Mouse (Mus musculus) midbrain, embryonic 15.5 days (tissue): ENCODE results near the gene Wnt10a. TPM values are rescaled to one million over a fixed set of nuclear protein-coding genes. Genes with fewer than 3 reads are reported as not detected.

Source experiments
- ATAC-seq: fragments of 200-750 bp; cut with Nextera tagmentation; replicated peaks from 2 replicates; pipeline ENCODE4 v1.8.0; 2017; ENCODE audit warnings: moderate TSS enrichment
- H3K27ac ChIP-seq: fragments of 300-500 bp; sonication (generic); 2 replicates; pipeline ENCODE4 v1.5.1; 2015; ENCODE audit warnings: mild to moderate bottlenecking, inconsistent platforms
- H3K27me3 ChIP-seq: fragments of 300-500 bp; sonication (generic); replicated peaks from 2 replicates; pipeline ENCODE4 v1.6.1; 2015; ENCODE audit warnings: inconsistent platforms
- H3K36me3 ChIP-seq: fragments of 300-500 bp; sonication (generic); replicated peaks from 2 replicates; pipeline ENCODE4 v1.6.1; 2015; ENCODE audit warnings: inconsistent platforms
- H3K4me1 ChIP-seq: fragments of 300-500 bp; sonication (generic); 2 replicates; pipeline ENCODE4 v1.6.1; 2015; ENCODE audit warnings: inconsistent platforms
- H3K4me2 ChIP-seq: fragments of 300-500 bp; sonication (generic); 2 replicates; pipeline ENCODE4 v1.6.1; 2015; ENCODE audit warnings: inconsistent platforms, mild to moderate bottlenecking, moderate library complexity
- H3K4me3 ChIP-seq: fragments of 300-500 bp; sonication (generic); 2 replicates; pipeline ENCODE4 v1.5.1; 2015; ENCODE audit warnings: mild to moderate bottlenecking, inconsistent platforms
- H3K9ac ChIP-seq: fragments of 300-500 bp; sonication (generic); 2 replicates; pipeline ENCODE4 v1.6.1; 2015; ENCODE audit warnings: mild to moderate bottlenecking, inconsistent platforms
- H3K9me3 ChIP-seq: fragments of 300-500 bp; sonication (generic); 2 replicates; pipeline ENCODE4 v1.6.1; 2016; ENCODE audit warnings: inconsistent platforms
- WGBS: fragments of 180-500 bp; shearing (Covaris S2); methylation state at CpG from one replicate; pipeline ENCODE4 v1.1.7; 2015; ENCODE audit warnings: mixed read lengths; 5-methylcytosine and 5-hydroxymethylcytosine counted together
- polyA plus RNA-seq: library from polyadenylated mRNA; unstranded; fragments of >200 nt; fragmentation: Nextera tagmentation; extraction: Ambion mirVana; gene quantifications from 2 replicates; pipeline ENCODE4 v1.2.1, GENCODE M21; 2015

The Wnt10a gene
- polyA plus RNA-seq, 1 experiment from 2014 or later: 0.34 TPM

GRCm38 (mm10) chr1:74788603-74789176 is 2.6 kb upstream of the Wnt10a start:
- Histone ChIP-seq H3K4me2 (no peak overlapping the region), H3K27ac (no peak overlapping the region), H3K27me3 (peaks cover 91% of the 10 kb centered on the region), H3K9me3 (no peaks in the 10 kb centered on the region), H3K4me3 (no peak overlapping the region), H3K36me3 (no peaks in the 10 kb centered on the region), H3K9ac (no peak overlapping the region), H3K4me1 (peaks cover 25% of the 10 kb centered on the region)
- no peak for ATAC-seq
- 13% methylated on average over 6 of the region's 6 CpGs for WGBS

GRCm38 (mm10) chr1:74790095-74790494 is 1.2 kb upstream of the Wnt10a start:
- peaks cover 88% of the 10 kb centered on the region for H3K27me3 ChIP-seq
- H3K9ac ChIP-seq: no peak overlapping the region
- ATAC-seq: no peak
- peaks cover 29% of the 10 kb centered on the region for H3K4me1 ChIP-seq
- no peak overlapping the region for H3K4me3 ChIP-seq
- no peaks in the 10 kb centered on the region for H3K36me3 ChIP-seq
- no peak overlapping the region for H3K4me2 ChIP-seq
- no peaks in the 10 kb centered on the region for H3K9me3 ChIP-seq
- H3K27ac ChIP-seq: no peak overlapping the region
- 10% methylated on average over 3 of the region's 3 CpGs for WGBS

GRCm38 (mm10) chr1:74792831-74793660 is 1.7 kb downstream of the Wnt10a start:
- Histone ChIP-seq H3K4me3 (no peak overlapping the region), H3K4me2 (no peak overlapping the region), H3K27me3 (peaks cover 73% of the 10 kb centered on the region), H3K27ac (no peak overlapping the region), H3K36me3 (no peaks in the 10 kb centered on the region), H3K9me3 (no peaks in the 10 kb centered on the region), H3K9ac (no peak overlapping the region), H3K4me1 (peaks cover 40% of the 10 kb centered on the region)
- ATAC-seq: no peak
- 12% methylated on average over 19 of the region's 19 CpGs for WGBS

- no peak overlapping the region for H3K27ac ChIP-seq
- ATAC-seq: peak; percentile 35; the same call in 1 of the 2 replicates
- no peaks in the 10 kb centered on the region for H3K9me3 ChIP-seq
- H3K36me3 ChIP-seq: no peaks in the 10 kb centered on the region
- H3K4me2 ChIP-seq: peak overlapping the region; percentile 53
- 1% methylated on average over 36 of the region's 38 CpGs for WGBS
- H3K4me1 ChIP-seq: peaks cover 40% of the 10 kb centered on the region
- peaks cover 62% of the 10 kb centered on the region for H3K27me3 ChIP-seq
- H3K9ac ChIP-seq: peak overlapping the region; percentile 31
- H3K4me3 ChIP-seq: peak overlapping the region; percentile 26
These were observed 3.3 kb downstream of the Wnt10a start for GRCm38 (mm10) chr1:74794487-74795144.

GRCm38 (mm10) chr1:74795145-74795529 is 3.8 kb downstream of the Wnt10a start:
- H3K27ac ChIP-seq: no peak overlapping the region
- no peaks in the 10 kb centered on the region for H3K36me3 ChIP-seq
- H3K4me3 ChIP-seq: peak overlapping the region; percentile 26; the same call in 1 of the 2 replicates
- peaks cover 40% of the 10 kb centered on the region for H3K4me1 ChIP-seq
- peak overlapping the region; percentile 53; the same call in 1 of the 2 replicates for H3K4me2 ChIP-seq
- no peak for ATAC-seq
- H3K9ac ChIP-seq: no peak overlapping the region
- WGBS: 2% methylated on average over 8 of the region's 11 CpGs
- H3K9me3 ChIP-seq: no peaks in the 10 kb centered on the region
- H3K27me3 ChIP-seq: peaks cover 63% of the 10 kb centered on the region

- no peak overlapping the region for H3K27ac ChIP-seq
- H3K9ac ChIP-seq: no peak overlapping the region
- H3K27me3 ChIP-seq: peaks cover 57% of the 10 kb centered on the region
- H3K9me3 ChIP-seq: no peaks in the 10 kb centered on the region
- 6% methylated on average over 5 of the region's 5 CpGs for WGBS
- H3K4me2 ChIP-seq: no peak overlapping the region
- H3K36me3 ChIP-seq: no peaks in the 10 kb centered on the region
- no peak overlapping the region for H3K4me3 ChIP-seq
- peak; percentile 49 for ATAC-seq
- peaks cover 35% of the 10 kb centered on the region for H3K4me1 ChIP-seq
These were observed 6.1 kb downstream of the Wnt10a start for GRCm38 (mm10) chr1:74797459-74797858.

DNA sequence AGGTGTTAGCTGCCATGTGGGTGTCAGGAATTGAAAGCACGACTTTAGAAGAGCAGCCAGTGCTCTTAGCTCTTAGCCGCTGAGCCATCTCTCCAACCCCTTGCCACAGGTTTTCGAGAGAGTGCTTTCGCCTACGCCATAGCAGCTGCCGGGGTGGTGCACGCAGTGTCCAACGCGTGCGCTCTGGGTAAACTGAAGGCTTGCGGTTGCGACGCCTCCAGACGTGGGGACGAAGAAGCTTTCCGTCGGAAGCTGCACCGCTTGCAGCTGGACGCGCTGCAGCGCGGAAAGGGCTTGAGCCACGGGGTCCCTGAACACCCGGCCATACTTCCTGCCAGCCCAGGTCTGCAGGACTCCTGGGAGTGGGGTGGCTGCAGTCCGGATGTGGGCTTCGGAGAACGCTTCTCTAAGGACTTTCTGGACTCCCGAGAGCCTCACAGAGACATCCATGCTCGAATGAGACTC is 9.1 kb downstream of the Wnt10a start:
- H3K9me3 ChIP-seq: no peaks in the 10 kb centered on the region

DNA sequence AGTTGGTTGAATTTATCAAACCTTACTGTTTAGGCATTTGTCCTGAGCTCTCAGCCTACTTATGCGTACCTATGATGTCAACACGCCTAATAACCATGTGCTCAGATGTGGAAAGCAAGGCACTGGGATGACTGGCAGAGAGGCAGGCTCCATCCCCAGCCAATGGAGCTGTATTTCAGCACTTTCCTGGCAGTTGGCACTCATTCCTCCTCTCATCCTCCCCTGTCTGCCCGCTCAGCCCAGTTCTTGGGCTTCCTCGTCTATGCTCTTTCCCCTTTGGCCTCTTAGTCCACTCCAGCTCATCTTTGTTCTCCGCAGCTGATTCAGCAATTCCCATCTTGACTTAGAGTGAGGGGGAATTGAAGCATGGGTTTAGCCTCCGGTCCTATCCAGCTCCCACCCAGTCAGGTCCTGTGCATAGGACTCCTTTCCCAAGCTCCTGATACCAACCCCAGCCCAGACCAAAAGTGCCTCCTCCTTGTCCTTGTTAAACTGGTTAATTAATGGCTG is 10.4 kb downstream of the Wnt10a start:
- H3K9me3 ChIP-seq: no peaks in the 10 kb centered on the region
- WGBS: 16% methylated on average over 6 of the region's 6 CpGs

More for the DNA sequence above, 9.1 kb downstream of the Wnt10a start:
- WGBS: under 1% methylated on average over 29 of the region's 29 CpGs
- H3K4me1 ChIP-seq: peaks cover 34% of the 10 kb centered on the region
- no peak for ATAC-seq
- H3K27ac ChIP-seq: no peak overlapping the region
- H3K27me3 ChIP-seq: peaks cover 63% of the 10 kb centered on the region
- H3K36me3 ChIP-seq: no peaks in the 10 kb centered on the region
- no peak overlapping the region for H3K9ac ChIP-seq
- H3K4me3 ChIP-seq: 0 out of 2 replicates have a peak overlapping the region, but pooled peaks have one; percentile 18
- H3K4me2 ChIP-seq: peak overlapping the region; percentile 34

DNA sequence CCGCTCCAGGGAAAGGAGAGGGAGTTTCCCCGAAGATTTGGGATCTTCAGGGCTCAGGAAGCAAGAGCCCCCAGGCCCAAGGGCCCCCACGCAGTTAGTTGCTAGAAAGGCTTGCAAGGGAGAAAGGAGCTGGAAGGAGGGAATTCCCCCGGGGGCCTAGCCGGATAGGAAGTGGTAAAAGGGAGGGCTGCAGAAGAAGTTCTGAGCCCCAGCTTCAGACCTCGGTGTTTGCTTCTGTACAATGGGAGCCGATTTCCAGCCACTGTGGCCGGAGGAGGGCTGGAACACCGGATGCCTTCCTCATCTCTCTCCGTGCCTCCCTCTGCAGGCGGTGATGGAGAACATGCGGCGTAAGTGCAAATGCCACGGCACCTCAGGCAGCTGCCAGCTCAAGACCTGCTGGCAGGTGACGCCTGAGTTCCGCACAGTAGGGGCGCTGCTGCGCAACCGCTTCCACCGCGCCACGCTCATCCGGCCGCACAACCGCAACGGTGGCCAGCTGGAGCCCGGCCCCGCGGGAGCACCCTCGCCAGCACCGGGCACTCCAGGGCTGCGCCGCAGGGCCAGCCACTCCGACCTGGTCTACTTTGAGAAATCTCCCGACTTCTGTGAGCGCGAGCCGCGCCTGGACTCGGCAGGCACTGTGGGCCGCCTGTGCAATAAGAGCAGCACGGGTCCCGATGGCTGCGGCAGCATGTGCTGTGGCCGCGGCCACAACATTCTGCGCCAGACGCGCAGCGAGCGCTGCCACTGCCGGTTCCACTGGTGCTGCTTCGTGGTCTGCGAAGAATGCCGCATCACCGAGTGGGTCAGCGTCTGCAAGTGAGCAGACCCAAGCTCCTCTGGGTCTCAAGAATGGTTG is 11.7 kb downstream of the Wnt10a start:
- WGBS: 1% methylated on average over 57 of the region's 57 CpGs
- peak overlapping the region; percentile 63; the same call in 1 of the 2 replicates for H3K27ac ChIP-seq
- H3K27me3 ChIP-seq: peaks cover 63% of the 10 kb centered on the region
- ATAC-seq: peak; percentile 55
- no peaks in the 10 kb centered on the region for H3K36me3 ChIP-seq
- H3K4me2 ChIP-seq: peak overlapping the region; percentile 98
- H3K4me3 ChIP-seq: peak overlapping the region; percentile 56
- peak overlapping the region; percentile 62 for H3K9ac ChIP-seq
- H3K9me3 ChIP-seq: no peaks in the 10 kb centered on the region
- peaks cover 49% of the 10 kb centered on the region for H3K4me1 ChIP-seq

More for the DNA sequence above, 10.4 kb downstream of the Wnt10a start:
- peaks cover 64% of the 10 kb centered on the region for H3K27me3 ChIP-seq
- no peak overlapping the region for H3K27ac ChIP-seq
- H3K9ac ChIP-seq: no peak overlapping the region
- no peaks in the 10 kb centered on the region for H3K36me3 ChIP-seq
- ATAC-seq: no peak
- no peak overlapping the region for H3K4me3 ChIP-seq
- no peak overlapping the region for H3K4me2 ChIP-seq
- peaks cover 44% of the 10 kb centered on the region for H3K4me1 ChIP-seq

GRCm38 (mm10) chr1:74804211-74804870 is 13.0 kb downstream of the Wnt10a start:
- 15% methylated on average over 10 of the region's 10 CpGs for WGBS
- ATAC-seq: no peak
- Histone ChIP-seq H3K4me3 (no peak overlapping the region), H3K9ac (no peak overlapping the region), H3K9me3 (no peaks in the 10 kb centered on the region), H3K36me3 (no peaks in the 10 kb centered on the region), H3K27ac (no peak overlapping the region), H3K4me2 (no peak overlapping the region), H3K4me1 (peaks cover 54% of the 10 kb centered on the region), H3K27me3 (peaks cover 66% of the 10 kb centered on the region)

DNA sequence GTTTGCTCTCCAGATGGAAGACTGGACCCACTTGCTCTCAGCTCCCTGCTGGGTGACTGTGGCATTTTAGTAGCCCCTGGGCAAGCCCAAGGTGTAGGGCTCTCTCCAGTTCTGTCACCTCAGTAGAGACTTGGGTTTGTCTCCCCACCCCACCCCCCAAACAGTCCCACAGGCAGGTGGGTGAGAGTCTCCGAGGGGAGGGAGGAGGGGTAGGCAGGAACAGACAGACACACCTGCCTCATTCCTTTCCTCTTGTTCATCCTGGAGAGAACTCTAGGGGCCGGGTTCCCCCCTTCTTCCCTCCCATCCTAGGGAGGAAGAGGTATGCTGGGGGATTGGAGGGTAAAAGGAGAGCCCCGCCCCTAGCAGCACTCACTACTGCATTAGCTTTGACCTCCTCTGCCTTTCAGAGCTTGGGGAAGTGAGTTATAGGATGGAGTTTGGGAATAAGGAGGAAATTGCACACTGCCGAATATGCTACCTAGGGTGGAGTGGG is 14.1 kb downstream of the Wnt10a start:
- H3K4me3 ChIP-seq: no peak overlapping the region
- H3K9ac ChIP-seq: no peak overlapping the region
- no peak overlapping the region for H3K27ac ChIP-seq
- H3K4me2 ChIP-seq: no peak overlapping the region
- no peaks in the 10 kb centered on the region for H3K9me3 ChIP-seq
- 30% methylated on average over 4 of the region's 4 CpGs for WGBS
- H3K36me3 ChIP-seq: no peaks in the 10 kb centered on the region
- H3K4me1 ChIP-seq: peaks cover 52% of the 10 kb centered on the region
- no peak for ATAC-seq
- H3K27me3 ChIP-seq: peaks cover 57% of the 10 kb centered on the region
